Mouse (Mus musculus) erythroblast, adult 5-6 weeks (primary cell): Measurements from ENCODE around the gene Gata5. TPM values are rescaled to one million over a fixed set of nuclear protein-coding genes. Genes with fewer than 3 reads are reported as not detected.

Source experiments
- ATAC-seq: replicated peaks from 2 replicates; pipeline ENCODE4 v1.8.0; 2016; ENCODE audit warnings: moderate number of reproducible peaks, mild to moderate bottlenecking, moderate TSS enrichment, inconsistent platforms; ENCODE audit not compliant: poor library complexity, low FRiP score, severe bottlenecking
- total RNA-seq, 2 experiments: library from RNA; stranded (forward) in 1 of 2; stranded (reverse) in 1 of 2; fragments of 150-400 nt in 1 of 2; fragments of 200-764, 138-1000 nt in 1 of 2; gene quantifications; 2 replicates each; pipeline versions ENCODE4 v1.2.3 to v1.2.4; 2015 to 2017; ENCODE audit warnings: low replicate concordance in 2 of 2

The Gata5 gene
- total RNA-seq, 2 experiments from 2014 or later, result not detected

DNA sequence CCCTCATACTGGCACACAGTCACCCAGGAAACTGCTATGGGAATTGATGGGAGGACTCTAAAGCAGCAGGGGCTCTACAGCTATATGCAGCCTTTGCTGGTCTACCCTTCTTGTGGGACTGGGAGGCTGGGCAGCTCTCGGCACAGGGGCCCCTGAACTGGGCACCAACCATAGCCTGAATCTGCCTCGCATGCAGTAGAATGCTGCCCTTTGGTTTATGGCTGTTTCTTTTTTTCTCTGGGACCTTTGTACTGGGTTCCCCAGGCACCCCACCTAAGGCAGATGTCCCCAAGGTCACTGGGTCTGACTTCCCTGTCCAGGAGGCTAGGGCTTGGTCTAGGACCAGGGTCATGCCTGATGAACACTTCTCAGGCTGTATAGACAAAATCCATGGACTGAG lies 20.2 kb downstream of the Gata5 start:
- no peak for ATAC-seq

- ATAC-seq, result no peak
Observed at GRCm38 (mm10) chr2:180311147-180311546, 23.4 kb downstream of the Gata5 start.

GRCm38 (mm10) chr2:180307680-180308079 lies 26.8 kb downstream of the Gata5 start:
- ATAC-seq, result no peak

GRCm38 (mm10) chr2:180306423-180307168 lies 27.9 kb downstream of the Gata5 start:
- no peak for ATAC-seq

DNA sequence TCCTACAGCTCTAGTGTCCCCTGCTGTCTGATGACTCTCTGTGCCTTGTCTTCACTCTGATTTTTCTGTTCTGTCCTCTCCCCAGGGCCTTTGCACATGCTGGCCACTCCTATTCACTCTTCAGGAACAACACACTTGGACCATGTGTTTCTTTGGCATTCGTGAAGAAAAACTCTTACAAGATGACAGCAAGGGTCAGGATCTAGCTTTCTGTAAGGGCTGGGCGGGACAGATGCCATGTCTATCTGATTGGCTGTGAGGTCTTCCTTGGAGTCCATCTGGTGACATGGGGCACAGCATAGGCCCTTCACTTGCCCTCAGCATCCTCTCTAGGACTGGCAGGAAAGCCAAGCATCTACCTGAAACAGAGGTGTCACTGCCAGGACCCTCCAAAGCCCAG lies 28.5 kb downstream of the Gata5 start:
- no peak for ATAC-seq

GRCm38 (mm10) chr2:180305490-180305889 lies 29.0 kb downstream of the Gata5 start:
- no peak for ATAC-seq

DNA sequence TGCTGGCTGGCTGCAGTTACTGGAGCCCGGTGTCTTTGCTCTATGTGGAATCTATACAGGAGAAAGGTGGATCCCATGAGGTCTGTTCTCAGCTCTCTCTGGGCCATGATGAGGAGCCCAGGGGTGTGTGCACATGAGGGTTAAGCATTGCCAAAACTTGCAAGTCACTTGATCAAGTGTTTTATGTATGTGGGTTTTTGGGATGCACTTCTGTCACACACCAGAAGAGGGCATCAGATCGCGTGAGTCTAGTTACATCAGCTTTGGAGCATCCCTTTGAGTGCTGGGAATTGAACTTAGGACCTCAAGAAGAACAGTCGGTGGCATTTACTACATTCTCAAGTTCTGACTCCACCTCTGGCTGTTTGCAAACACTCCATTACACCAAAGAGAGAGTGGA lies 29.9 kb downstream of the Gata5 start:
- no peak for ATAC-seq

DNA sequence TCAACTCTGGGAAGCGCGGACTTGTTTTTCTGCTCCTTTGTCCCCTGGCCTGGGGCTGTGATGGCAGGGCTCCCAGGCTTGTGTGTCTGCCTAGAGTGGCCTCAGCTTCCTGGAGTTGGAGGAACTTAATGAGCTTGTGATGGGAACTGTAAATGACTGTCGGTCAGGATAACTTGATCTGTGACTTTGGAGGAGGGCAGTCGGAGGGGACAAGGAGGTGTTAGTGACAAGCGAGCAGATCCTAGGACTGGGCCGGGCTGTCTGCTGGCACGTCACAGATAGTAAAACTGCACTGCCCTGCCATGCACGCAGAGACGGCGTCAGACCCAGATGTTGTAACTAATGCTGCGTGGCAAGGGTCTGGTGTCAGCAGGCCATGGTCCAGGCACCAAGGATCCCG lies 31.0 kb downstream of the Gata5 start:
- ATAC-seq, result no peak

DNA sequence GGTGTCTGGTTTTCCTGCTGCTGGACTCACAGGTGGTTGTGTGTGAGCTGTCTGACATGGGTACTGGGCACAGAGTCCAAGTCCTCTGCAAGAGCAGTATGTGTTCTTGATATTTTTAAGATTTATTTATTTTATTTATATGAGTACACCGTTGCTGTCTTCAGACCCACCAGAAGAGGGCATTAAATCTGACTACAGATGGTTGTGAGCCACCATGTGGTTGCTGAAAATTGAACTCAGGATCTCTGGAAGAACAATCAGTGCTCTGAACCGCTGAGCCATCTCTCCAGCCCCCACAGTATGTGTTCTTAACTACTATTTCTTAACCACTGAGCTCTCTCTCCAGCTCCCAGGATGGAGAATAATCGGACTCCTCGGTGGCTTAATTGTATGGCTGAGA lies 32.3 kb downstream of the Gata5 start:
- no peak for ATAC-seq

GRCm38 (mm10) chr2:180300771-180301170 lies 33.7 kb downstream of the Gata5 start:
- ATAC-seq, result no peak

DNA sequence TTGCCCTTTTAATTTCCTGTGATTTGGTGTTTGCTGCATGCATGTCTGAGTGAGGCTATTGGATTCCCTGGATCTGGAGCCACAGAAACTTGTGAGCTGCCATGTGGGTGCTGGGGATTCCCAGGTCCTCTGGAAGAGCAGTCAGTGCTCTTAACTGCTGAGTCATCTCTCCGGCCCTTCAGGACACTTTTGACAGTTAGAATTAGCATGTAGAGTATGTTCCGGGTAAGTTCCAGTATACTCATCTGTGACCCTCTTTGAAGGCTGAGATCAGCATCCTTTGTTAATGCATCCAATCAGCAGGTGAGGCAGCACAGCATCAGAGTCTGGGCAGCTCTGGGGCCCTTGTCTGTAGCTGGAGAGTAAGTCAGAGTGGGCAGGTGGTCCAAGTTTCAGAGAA lies 34.2 kb downstream of the Gata5 start:
- no peak for ATAC-seq

DNA sequence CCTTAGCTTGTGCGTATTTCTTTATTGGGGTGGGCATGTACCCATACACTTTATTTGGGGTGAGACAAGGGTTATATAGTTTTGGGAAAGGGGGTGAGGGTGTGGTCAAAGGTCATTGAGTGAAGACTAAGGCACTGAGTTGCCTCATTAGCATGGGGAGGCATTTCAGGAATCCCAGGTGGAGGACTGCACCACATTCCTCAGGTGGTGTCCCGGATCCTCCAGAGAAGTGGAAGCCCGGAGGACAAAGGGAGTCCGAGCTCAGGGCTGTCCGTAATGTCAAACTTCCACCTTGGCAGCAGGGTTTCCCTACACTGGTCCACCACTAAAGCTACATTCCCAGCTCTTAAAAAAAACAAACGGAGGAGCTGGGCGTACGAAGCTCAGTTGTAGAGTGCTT lies 41.6 kb downstream of the Gata5 start:
- no peak for ATAC-seq

DNA sequence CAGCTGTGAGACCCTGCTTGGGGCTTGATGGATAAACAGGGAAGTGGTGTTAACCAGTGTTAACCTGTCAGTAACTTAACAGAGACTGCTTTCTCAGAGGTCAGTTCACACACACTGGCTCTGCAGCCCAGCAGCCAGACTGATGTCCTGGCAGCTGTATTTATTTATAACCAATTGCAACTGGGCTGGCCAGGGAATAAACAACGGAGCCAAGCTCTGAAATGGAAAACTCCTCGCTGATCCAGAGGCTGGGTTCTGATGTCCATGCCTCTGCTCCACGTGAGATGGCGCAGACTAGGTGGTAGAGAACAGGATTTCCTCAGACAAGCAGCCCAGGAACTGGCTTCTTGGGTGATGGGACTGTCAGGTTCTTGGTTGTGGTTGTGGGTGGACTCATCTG lies 42.5 kb downstream of the Gata5 start:
- no peak for ATAC-seq

GRCm38 (mm10) chr2:180291566-180291965 lies 42.9 kb downstream of the Gata5 start:
- ATAC-seq, result no peak

DNA sequence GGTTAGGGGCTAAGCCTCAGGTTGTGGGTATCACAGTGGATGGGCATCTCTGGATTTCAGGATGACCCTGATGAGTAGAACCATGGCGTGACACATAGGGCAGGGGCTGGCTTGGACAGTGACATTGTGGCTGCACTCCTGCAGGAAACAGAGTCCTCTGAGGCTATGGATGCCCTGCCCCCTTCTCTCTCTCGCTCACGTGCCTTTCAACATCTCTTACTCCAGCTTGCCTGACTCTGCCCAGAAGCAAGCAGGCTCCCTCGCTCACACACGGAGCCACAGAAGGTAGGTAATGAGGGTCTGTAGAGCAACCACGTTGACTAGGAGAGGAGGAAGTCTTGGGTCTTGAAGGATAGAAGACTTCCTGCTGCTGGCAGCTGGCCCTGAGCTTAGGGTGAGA lies 44.0 kb downstream of the Gata5 start:
- no peak for ATAC-seq

DNA sequence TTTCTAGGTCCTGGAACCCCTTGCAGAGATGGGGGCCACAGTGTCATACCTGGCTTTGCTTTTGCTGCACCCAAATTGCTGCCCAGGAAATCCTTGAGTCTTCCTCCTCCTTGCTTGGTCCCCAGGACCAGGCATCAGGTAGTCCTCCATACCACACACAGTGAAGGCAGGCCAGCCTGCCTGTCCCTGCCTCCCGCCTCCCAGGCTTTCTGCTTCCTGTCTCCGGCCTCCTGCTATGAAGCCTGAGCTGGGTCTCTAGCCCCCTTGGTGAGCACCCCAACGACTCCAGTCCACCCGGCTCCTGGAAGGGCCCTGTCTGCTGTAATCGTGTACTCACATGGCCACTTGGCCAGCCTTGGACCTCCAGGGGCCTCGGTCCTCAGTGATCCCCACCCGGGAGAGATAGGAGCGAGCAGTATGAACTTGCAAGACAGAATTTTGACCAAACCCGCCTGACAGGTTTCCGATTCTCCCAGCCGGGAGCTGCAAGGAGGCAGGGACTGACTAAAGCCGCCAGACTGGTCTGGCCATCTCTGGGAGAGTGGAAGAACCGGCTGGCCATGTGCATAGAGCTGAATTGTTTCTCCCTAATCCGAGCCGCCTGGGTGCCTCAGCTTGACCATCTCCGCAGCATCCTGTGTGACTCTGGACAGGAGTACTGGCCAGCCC lies 44.9 kb downstream of the Gata5 start, which contains the start of gene Rbbp8nl:
Rbbp8nl (minus strand) TSS at position 440 of the 669 bp plus-strand sequence.
- no peak for ATAC-seq

- no peak for ATAC-seq
Observed at GRCm38 (mm10) chr2:180288966-180289365, 45.5 kb downstream of the Gata5 start.

GRCm38 (mm10) chr2:180279321-180279720 lies 55.2 kb downstream of the Gata5 start:
- ATAC-seq, result no peak

DNA sequence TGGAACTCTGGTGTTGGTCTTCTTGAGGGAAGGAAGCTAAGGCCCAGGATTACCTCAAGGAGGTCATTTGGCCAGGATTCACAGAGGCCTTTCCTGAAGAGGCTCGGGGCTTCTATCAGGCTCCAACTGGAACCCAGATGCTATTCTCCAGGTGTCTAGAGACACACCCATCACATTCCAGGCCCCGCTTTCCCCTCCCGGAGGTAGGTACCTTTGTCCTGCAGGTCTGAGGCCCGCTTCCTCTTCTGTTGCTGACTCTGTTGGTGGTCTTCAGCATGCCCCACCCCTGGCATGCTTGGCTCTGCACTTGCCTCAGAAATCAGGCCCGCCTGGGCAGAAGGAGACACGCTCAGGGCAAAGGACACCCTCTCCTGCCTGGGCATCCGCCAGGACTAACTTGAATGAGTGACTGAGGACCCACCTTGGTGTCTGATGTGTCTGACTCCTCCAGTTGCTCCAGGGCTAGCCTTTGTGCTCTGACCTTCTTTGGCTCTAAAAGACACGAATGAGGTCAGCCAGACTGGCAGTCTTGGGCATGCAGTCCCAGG lies 56.7 kb downstream of the Gata5 start:
- ATAC-seq, result no peak

- ATAC-seq, result no peak
Observed at GRCm38 (mm10) chr2:180276851-180277259, 57.6 kb downstream of the Gata5 start.

DNA sequence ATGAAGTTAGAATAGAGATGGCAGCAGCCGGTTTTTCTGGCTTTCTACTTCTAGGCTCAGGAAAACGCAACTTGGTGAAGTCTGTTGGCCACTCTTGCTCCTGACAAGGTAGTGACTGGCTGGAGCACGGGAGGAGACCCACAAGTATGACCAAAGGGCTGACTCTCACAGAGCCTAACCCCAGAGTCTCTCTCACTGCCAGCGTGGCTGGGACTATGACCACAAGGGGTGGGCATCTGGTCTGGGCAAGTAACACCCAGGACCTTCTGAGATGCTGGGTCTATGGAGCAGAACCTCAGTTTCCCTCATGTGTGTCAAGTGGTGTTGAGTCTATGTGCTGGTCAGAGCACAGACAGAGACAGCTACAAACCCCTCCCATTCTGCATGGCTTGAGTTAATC lies 58.1 kb downstream of the Gata5 start:
- no peak for ATAC-seq
